Mouse (Mus musculus): Measurements from ENCODE around the gene Rcan3.
A peak's percentile ranks its signal among the peaks of the same experiment; 100 is the strongest.

The Rcan3 gene

DNA sequence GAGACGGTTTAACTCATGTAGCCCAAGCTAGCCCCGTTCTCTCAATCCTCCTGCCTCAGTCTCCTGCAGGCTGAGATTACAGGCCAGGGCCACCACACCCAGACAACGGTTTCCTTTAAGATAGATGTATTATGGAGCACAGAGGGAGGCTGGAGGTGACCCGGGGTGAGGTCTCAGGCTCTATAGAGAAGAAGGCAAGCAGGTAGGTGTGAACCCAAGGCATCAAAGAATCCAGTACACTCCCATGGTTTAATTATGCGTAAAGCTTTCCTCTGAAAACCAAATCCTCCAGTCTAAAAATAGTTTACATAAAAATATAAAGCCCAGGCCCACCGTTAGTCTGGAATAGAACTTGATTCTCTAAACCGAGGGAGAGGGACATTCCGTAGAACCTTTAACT is 20.2 kb downstream of the Rcan3 start:
- no peak for DNase-seq (ENCODE audit: low read depth, low spot score)

DNA sequence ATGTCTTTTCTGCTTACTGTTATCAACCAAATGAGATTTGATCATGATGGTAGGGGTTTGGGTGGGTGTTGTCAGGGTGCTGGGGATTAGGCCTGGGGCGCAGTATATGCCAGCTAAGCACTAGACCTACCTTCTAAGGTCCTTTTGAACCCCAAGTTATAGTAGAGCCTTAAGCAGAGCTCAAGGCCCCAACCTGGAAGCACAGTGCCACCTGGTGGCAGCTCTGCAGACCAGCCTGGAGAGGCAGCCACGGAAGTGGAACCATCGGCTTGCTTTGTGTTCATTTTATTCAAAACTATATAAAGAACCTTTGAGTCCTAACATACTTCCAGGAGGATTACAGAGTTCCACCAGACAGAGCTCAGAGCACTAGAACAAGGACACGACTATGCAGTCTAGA is 22.0 kb downstream of the Rcan3 start:
- peak; percentile 27 for DNase-seq (ENCODE audit: low read depth, low spot score)

DNA sequence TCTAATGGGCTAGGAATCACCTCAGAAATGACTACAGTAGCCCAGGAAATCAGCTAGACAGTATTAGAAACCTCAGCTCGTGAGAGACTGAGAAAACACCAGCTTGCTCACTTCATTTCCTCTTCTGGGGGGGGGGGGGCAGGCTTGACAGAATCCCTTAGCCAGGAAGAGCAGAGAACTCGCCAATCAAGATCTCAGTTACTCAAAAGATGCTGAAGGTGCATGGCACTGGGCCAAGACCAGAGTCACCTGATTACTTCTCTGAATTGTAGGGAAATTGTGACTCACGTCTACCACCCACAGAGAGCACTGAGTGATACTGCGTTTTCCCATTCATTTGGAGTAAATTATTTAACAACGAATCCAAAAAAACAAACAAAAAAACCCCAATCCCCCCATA is 27.5 kb downstream of the Rcan3 start:
- DNase-seq (ENCODE audit: low read depth, low spot score) = no peak

DNA sequence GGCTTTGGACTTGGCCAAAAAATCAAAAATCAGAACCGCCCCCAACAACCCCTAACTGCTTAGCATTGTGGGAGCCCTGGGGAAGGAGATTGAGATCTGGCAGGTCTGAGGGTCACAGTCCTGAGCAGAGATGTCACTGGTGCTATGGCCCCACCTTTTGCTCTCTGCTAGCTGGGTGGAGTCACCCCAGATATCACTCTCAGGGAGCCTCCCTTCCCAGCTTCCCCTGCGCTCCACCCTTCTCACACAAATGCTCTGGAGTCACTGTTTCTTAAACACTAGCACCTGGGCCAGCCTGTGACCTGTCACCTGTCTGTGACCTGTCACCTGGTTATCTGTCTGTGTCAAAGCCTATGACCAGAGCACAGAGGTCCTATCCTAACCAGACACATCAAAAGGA is 28.7 kb downstream of the Rcan3 start:
- DNase-seq (ENCODE audit: low read depth, low spot score) = no peak

DNA sequence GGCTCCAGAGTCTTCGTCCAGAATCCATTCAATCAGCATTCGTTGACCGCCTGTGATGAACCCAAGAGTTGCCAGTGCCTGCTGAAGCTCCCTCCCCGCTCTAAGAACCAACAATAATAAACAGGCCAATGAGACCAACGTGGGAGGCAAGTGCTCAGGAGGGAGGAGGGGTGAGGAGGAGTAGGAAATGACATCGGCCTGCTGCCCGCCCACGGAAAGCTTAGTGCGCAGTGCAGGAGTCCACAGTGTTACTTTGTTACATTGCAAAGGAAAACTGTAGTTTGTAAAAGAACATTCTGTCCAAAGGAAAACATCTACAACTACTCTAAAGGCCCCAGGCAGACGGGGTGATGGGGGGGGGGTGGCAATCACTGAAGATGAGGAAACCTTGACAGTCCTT is 29.6 kb downstream of the Rcan3 start:
- no peak for DNase-seq (ENCODE audit: low read depth, low spot score)

DNA sequence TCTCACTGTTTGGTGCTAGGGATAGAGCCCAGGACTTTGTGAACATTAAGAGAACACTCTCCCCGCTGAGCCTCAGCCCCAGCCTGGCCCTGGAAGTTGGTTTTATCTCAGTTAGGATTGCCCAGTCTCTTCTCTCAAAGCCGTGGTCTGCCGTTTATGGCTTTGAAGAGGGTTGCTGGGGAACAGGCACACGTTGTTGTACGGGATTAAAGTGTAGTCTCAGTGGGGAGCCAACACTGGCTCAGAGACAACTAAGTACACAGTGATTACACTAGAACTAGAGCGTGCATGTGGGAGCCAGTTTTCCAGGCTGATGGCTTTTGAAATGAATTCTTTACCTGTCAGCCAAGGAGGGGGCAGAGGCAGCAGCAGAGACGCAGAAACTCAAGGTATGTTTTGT is 31.8 kb downstream of the Rcan3 start:
- DNase-seq (ENCODE audit: low read depth, low spot score) = no peak

DNA sequence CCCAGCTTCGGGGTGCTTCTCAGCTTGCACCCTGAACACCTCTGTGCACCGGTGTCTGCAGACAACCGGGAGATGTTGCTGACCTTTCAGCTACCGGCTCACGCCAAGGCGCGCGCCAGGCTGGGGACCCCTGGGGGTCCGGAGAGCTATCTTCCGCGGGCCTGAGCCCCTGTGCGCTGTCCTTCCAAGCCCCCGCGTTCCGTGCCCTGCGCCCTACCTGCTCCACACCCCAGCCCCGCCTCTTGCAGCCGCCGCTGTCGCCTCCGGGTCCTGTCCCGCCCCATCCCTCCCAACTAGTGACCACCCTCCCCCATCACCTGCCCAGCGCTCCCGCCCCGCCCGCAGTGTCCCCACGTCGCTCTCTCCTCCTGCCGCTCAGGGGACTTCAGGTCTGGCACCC is 35.7 kb downstream of the Rcan3 start, which contains the start of gene Ncmap:
Gene Ncmap (minus strand): TSS at position 237 of the 400 bp plus-strand sequence.
- no peak for DNase-seq (ENCODE audit: low read depth, low spot score)

DNA sequence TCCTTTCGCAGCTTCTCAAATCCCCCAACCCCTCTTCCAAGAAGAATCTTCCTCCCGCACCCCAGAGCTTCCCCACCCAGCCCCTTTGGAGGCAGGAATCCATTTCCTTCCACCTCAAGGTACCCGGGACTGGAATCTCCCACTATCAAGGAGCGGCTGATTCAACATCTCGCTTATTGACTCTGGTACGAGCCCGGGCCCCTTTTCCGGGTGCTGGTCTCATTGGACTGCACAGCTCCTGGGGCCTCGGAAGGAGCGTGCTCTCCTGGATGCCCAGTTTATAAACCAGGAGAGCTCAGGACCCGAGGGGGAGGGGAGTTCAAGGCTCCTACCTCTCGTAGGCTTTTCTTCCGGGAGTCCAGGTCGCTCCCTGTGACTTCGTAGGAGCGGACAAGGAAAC is 36.1 kb downstream of the Rcan3 start:
- DNase-seq (ENCODE audit: low read depth, low spot score) = no peak

DNA sequence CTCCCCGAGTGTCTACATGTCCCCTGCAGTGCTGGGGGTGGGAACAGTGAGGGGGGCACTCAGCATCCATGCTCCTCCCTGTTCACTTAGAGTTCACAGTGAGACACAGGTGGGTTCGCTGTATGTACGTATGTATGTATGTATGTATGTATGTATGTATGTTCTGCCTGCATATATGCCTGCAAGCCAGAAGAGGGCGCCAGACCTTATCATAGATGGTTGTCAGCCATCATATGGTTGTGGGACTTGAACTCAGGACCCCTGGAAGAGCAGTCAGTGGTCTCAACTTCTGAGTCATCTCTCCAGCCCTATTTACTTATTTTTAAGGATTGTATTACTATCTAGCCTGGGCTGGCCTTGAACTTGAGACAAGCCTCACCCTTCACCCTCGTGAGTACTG is 37.4 kb downstream of the Rcan3 start:
- DNase-seq (ENCODE audit: low read depth, low spot score) = no peak

DNA sequence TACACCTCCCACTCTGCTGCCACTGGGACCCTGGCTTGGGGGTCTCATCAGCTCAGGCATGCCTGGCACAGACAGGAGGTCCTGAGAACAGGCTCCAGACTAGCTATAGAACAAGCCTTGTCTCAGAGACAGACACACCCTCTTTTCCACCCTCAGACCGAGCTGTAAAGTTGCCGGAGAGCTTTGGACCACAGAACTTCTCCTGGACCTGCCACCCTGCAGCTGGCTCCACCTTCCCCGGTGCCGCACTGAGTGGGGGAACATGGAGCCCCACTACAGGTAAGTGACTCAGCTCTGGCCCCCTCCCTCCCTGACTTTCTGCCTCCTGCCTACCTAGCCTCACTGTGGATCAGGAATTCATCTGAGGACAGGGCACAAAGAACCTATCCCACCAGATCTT is 38.3 kb downstream of the Rcan3 start:
- no peak for DNase-seq (ENCODE audit: low read depth, low spot score)

DNA sequence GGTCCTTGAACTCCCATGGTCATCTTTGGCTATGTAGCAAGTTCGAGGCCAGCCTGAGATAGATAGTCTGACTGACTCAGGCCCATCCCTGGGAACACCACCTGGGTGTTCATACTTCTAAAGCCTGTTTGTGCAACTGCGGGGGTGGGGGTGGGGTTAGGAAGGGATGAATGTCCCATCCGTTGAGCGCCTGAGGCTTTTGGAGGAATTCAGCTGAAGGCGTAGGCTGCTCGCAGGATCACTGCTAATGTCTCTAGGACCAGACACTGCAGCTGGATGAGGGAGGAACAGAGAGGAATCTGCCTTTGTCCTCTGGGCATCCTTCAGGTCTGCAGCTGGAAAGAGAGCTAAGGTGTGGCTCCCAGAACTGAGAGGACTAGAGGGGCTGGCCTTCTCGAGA is 39.0 kb downstream of the Rcan3 start:
- no peak for DNase-seq (ENCODE audit: low read depth, low spot score)

DNA sequence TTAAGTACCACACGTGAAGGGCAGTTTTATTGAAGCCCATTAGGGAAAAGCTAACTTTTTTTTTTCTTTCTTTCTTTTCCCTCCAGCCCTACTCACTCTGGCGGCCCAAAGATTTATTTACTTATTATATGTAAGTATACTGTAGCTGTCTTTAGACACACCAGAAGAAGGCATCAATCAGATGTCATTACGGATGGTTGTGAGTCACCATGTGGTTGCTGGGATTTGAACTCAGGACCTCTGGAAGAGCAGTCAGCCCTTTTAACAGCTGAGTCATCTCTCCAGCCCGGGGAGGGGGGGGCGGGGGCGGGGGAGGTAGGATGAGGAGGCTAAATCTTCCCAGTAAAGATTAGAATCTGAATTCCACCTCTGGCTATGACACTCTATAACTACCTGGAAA is 40.3 kb downstream of the Rcan3 start:
- DNase-seq (ENCODE audit: low read depth, low spot score) = no peak

DNA sequence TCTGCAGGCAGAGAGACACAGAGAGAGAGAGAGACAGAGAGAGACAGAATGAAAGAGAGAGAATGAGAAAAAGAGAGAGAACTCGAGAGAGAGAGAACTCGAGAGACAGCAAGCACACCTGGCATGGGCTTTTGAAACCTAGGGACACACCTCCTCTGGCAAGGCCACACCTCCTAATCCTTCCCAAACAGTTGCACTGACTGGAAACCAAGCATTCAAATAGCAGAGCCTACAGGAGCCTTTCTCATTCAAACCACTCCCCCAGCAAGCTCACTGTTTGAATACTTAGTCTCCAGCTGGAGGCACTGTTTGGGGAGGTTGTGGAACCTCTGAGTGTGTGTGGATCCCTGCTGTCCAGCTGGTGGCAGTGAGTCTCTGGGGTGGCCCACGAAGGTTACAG is 40.9 kb downstream of the Rcan3 start:
- DNase-seq (ENCODE audit: low read depth, low spot score) = no peak

DNA sequence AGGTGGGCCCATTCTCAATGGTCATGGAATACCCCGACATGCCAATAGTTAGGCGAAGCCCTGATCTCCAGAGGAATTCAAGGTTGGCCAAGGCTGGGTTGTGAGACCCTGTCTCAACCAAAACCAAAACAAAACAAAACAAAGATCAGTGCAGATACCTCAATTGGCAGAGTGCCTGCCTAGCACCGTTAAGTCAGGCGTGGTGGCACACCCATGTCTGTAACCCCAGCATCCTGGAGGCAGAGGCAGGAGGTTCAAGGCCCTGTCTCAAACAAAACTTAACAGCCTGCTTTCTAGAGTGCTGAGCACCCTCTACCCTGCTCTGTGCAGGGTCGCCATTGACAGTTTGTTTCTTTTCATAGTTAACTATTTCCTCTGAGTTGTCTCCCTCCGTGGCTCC is 42.6 kb downstream of the Rcan3 start:
- no peak for DNase-seq (ENCODE audit: low read depth, low spot score)

DNA sequence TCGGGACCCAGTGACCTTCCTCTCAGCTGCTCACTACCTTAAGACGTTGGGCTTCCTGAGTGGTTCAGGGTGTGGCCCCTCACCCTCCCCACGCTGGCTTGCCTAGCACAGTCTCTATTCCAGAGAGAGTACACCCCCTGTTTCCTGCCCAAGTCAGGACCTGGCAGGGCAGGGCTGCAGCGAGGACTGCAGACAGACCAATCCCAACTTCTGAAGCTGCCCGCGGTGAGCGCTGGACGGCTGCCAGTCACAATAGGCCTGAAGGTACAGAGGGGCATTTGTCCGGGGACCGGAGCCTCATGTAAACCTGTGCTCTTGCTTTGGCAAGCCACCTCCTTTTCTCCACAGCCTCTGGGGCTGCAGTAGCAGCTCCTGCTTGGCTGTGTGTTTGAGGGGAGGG is 48.0 kb downstream of the Rcan3 start:
- DNase-seq (ENCODE audit: low read depth, low spot score) = no peak

DNA sequence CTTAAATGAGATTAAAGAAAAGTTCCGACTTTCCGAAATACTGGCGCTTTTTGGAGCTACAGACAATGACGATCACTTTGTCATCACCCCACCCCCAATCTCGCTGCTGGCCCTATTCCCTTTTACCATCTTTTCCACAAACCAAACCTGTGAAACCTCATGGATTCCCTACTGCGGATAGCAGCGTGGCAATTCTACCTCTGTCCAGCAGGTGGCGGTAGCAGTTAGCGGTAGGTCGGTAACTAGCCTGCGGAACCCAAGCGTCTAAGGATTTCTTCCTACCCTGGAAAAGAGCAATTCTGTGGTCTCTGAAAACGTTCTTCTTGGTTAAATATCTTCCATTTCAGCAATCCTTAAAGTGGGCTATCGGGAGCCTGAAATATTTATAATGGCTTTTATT is 51.3 kb downstream of the Rcan3 start:
- peak; percentile 65 for DNase-seq (ENCODE audit: low read depth, low spot score)

DNA sequence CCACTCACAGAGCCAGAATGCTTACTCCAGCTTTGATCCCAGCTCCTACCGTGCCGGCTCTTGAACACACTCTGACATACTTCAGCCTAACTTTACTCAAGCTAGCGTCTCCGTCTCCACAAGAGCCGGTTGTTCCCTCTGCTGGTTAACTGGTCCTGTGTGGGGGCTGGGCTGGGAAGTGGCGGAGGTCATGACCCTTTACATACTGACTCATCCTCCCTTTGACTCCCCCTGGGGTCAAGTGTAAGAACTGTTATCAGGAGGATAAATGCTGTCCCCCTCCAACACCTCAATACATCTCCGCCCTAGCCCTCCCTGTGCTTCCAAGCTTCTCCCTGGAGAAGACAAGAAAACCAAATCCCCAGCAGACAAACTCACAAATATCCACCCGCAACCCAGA is 52.3 kb downstream of the Rcan3 start:
- DNase-seq (ENCODE audit: low read depth, low spot score) = no peak

DNA sequence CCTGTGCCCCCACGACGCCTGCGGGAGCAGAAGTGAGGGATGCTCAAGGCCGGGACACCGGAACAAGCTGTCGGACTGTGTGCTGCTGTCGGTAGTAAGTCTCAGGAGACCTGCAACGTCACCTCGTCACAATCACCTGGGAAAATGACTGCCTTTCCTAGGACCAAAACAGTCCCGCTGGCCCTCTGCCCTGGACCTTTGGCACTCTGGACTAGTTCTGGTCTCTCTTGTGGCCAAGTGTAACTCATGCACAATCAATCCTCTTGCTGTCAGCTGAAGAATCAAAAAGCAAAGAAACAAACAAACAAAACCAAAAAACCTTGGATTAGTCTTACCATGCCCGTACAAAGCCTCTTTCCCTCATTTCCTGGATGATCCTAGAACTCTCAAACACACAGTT is 56.4 kb downstream of the Rcan3 start:
- no peak for DNase-seq (ENCODE audit: low read depth, low spot score)

DNA sequence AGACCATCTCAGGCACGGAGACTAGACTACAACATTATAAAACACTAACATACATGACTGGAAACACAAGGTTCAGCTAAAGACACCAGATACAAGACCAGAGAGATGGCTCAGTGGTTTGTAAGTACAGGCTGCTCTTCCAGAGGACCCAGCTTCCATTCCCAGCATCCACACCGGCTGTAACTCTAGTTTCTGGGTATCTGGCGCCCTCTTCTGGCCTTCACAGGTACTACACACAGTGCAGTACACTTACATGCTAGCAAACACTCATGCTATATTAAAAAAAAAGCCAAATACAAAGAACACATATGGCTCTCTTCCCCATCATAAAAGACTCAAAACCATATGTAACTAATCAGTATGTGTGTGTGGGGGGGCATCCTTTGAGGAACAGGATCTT is 58.2 kb downstream of the Rcan3 start:
- DNase-seq (ENCODE audit: low read depth, low spot score) = no peak

DNA sequence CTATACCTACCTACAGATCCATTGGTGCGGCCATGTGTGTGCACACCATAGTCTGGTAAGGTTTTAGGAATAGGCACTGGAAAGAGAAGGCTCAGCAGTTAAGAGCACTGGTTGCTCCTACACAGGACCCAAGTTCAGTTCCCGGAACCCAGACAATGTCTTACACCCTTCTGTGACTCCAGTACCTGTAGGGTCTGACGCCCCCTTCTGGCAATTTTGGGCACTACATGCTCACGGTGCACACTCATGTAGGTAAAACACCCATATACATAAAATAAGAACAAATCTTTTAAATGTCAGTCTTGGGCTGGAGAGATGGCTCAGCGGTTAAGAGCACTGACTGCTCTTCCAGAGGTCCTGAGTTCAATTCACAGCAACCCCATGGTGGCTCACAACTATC is 60.4 kb downstream of the Rcan3 start:
- no peak for DNase-seq (ENCODE audit: low read depth, low spot score)

DNA sequence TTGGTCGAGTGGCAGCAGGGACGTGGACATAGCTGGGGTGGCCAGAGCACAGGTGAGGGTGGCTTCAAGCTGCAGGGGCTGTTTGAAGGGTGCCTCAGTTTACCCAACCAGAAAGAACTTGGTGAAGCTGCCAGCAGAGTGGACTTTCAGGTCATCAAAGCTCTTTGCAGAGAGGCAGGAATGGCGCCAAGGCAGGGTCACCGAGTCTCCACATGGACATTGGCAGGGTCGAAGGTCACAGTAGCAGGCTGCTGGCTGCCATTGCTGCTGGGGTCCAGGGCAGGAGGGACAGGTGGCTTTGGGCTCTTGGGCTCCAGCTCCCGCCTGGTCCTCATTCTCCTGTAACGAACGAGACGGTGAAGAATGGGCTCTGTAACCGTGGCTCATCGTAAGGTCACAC is 63.3 kb downstream of the Rcan3 start:
- DNase-seq (ENCODE audit: low read depth, low spot score) = no peak

DNA sequence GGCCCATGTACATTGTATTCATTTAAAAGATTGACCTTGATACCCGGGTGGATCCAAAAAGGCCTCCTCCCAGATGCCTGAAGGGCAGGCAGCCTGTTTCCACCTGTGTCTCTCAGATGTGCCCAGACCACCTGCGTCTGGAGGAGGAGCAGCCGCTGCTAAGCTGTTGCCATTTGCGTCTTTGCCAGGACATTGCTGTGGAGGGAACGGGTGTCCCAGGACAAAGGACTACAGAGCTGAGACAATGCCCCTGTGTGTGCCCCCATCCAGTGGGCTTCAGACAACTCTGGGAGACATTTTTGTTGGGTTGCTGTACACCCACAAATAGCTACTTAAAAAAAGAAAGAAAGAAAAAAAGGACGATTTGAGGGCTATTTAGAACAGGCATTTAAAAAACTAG is 70.8 kb downstream of the Rcan3 start:
- no peak for DNase-seq (ENCODE audit: low read depth, low spot score)

Measured in retina, postnatal 7 days (tissue).